Mouse (Mus musculus): ENCODE data around the gene Kcnc2. TPM values are rescaled to one million over a fixed set of nuclear protein-coding genes. Genes with fewer than 3 reads are reported as not detected.

Kcnc2 gene
- total RNA-seq, 2 experiments from 2014 or later = 0.22 to 0.53 TPM

Other genes with a start within 250 kb of the Kcnc2 start
- not detected for gene Glipr1l1, start 210.9 kb upstream of the Kcnc2 start, total RNA-seq (2021)
- gene Glipr1l2, start 187.8 kb upstream of the Kcnc2 start, total RNA-seq (2021) = not detected
- gene Glipr1l3, start 110.8 kb upstream of the Kcnc2 start, total RNA-seq (2021) = not detected
- gene Caps2, start 107.5 kb upstream of the Kcnc2 start, total RNA-seq (2021) = not detected

Measured in heart, postnatal 36 days (tissue).